Mouse (Mus musculus): Measurements from ENCODE around the gene Pcbp3.

Pcbp3 gene

GRCm38 (mm10) chr10:76732391-76732790 is 229.3 kb downstream of the Pcbp3 start:
- DNase-seq (ENCODE audit: low read depth, low spot score): no peak

- DNase-seq (ENCODE audit: low read depth, low spot score): no peak
Observed at GRCm38 (mm10) chr10:76731621-76732239, 230.0 kb downstream of the Pcbp3 start.

GRCm38 (mm10) chr10:76729631-76730620 is 231.8 kb downstream of the Pcbp3 start:
- no peak for DNase-seq (ENCODE audit: low read depth, low spot score)

GRCm38 (mm10) chr10:76728369-76728768 is 233.3 kb downstream of the Pcbp3 start:
- DNase-seq (ENCODE audit: low read depth, low spot score): peak; percentile 14

GRCm38 (mm10) chr10:76727301-76727700 is 234.4 kb downstream of the Pcbp3 start:
- no peak for DNase-seq (ENCODE audit: low read depth, low spot score)

GRCm38 (mm10) chr10:76726866-76727265 is 234.8 kb downstream of the Pcbp3 start:
- DNase-seq (ENCODE audit: low read depth, low spot score): no peak

GRCm38 (mm10) chr10:76725682-76726285 is 235.9 kb downstream of the Pcbp3 start, which contains the start of gene Col6a1:
Gene Col6a1 (minus strand): TSS chr10:76726168.
- DNase-seq (ENCODE audit: low read depth, low spot score): no peak

- DNase-seq (ENCODE audit: low read depth, low spot score): no peak
Observed at GRCm38 (mm10) chr10:76725097-76725496, 236.6 kb downstream of the Pcbp3 start.

GRCm38 (mm10) chr10:76724231-76724736 is 237.4 kb downstream of the Pcbp3 start:
- DNase-seq (ENCODE audit: low read depth, low spot score): no peak

GRCm38 (mm10) chr10:76722751-76723450 is 238.8 kb downstream of the Pcbp3 start:
- DNase-seq (ENCODE audit: low read depth, low spot score): no peak

GRCm38 (mm10) chr10:76721746-76722145 is 239.9 kb downstream of the Pcbp3 start:
- DNase-seq (ENCODE audit: low read depth, low spot score): no peak

- DNase-seq (ENCODE audit: low read depth, low spot score): no peak
Observed at GRCm38 (mm10) chr10:76721216-76721615, 240.5 kb downstream of the Pcbp3 start.

- no peak for DNase-seq (ENCODE audit: low read depth, low spot score)
Observed at GRCm38 (mm10) chr10:76717631-76718030, 244.1 kb downstream of the Pcbp3 start.

GRCm38 (mm10) chr10:76717026-76717425 is 244.7 kb downstream of the Pcbp3 start:
- no peak for DNase-seq (ENCODE audit: low read depth, low spot score)

- DNase-seq (ENCODE audit: low read depth, low spot score): no peak
Observed at GRCm38 (mm10) chr10:76714303-76714702, 247.4 kb downstream of the Pcbp3 start.

- DNase-seq (ENCODE audit: low read depth, low spot score): no peak
Observed at GRCm38 (mm10) chr10:76712500-76712899, 249.2 kb downstream of the Pcbp3 start.
